Mouse (Mus musculus) heart, postnatal 0 days (tissue): ENCODE measurements around the gene 4930512M02Rik. TPM values are rescaled to one million over a fixed set of nuclear protein-coding genes. Genes with fewer than 3 reads are reported as not detected.

Experiments
- ATAC-seq: fragments of 200-750 bp; cut with Nextera tagmentation; 2 replicates; pipeline ENCODE4 v1.8.0; 2017; ENCODE audit warnings: low read depth, moderate number of reproducible peaks, moderate library complexity; ENCODE audit not compliant: insufficient read depth
- DNase-seq: peaks from one replicate; pipeline ENCODE4 v3.0.0-alpha.2; 2016; ENCODE audit warnings: low spot score
- H3K27ac ChIP-seq: fragments of 300-500 bp; sonication (generic); 2 replicates; pipeline ENCODE4 v1.5.1; 2014; ENCODE audit warnings: low read depth, mild to moderate bottlenecking
- H3K27me3 ChIP-seq: fragments of 300-500 bp; sonication (generic); 2 replicates; pipeline ENCODE4 v1.6.1; 2014; ENCODE audit warnings: low read length, mixed read lengths; ENCODE audit not compliant: control insufficient read depth, insufficient read depth
- H3K36me3 ChIP-seq: fragments of 300-500 bp; sonication (generic); replicated peaks from 2 replicates; pipeline ENCODE4 v1.6.1; 2014; ENCODE audit warnings: low read length, mixed read lengths; ENCODE audit not compliant: control insufficient read depth, insufficient read depth
- H3K4me1 ChIP-seq: fragments of 300-500 bp; sonication (generic); 2 replicates; pipeline ENCODE4 v1.6.1; 2014; ENCODE audit warnings: antibody characterized with exemption; ENCODE audit not compliant: control insufficient read depth, insufficient read depth
- H3K4me2 ChIP-seq: fragments of 300-500 bp; sonication (generic); 2 replicates; pipeline ENCODE4 v1.6.1; 2014; ENCODE audit warnings: low read depth, mild to moderate bottlenecking, low read length, moderate library complexity
- H3K4me3 ChIP-seq: fragments of 300-500 bp; sonication (generic); 2 replicates; pipeline ENCODE4 v1.5.1; 2014; ENCODE audit warnings: low read depth, low read length
- H3K9ac ChIP-seq: fragments of 300-500 bp; sonication (generic); replicated peaks from 2 replicates; pipeline ENCODE4 v1.6.1; 2014; ENCODE audit warnings: low read depth, low read length, mixed read lengths
- H3K9me3 ChIP-seq: fragments of 300-500 bp; sonication (generic); replicated peaks from 2 replicates; pipeline ENCODE4 v1.6.1; 2016; ENCODE audit warnings: low read length; ENCODE audit not compliant: control insufficient read depth
- CTCF ChIP-seq: IDR thresholded peaks from 2 replicates; pipeline ENCODE4 v1.5.1; 2016; ENCODE audit warnings: antibody characterized with exemption, control low read depth, low read depth
- EP300 ChIP-seq: IDR thresholded peaks from 2 replicates; pipeline ENCODE4 v1.6.1; 2016; ENCODE audit warnings: antibody characterized with exemption, low read depth
- WGBS: fragments of 180-500 bp; shearing (Covaris S2); extraction: QIAGEN DNeasy Blood & Tissue Kit; methylation state at CpG from one replicate; pipeline ENCODE4 v1.1.7; 2014; 5-methylcytosine and 5-hydroxymethylcytosine counted together
- polyA plus RNA-seq: library from polyadenylated mRNA; unstranded; fragments of >200 nt; fragmentation: Nextera tagmentation; extraction: Ambion mirVana; gene quantifications from 2 replicates; pipeline ENCODE4 v1.2.1, GENCODE M21; 2015
- total RNA-seq: library from RNA; depleted of rRNA; stranded (reverse); fragments of >200 nt; gene quantifications from 2 replicates; pipeline ENCODE4 v1.2.3, GENCODE M21; 2014; ENCODE audit warnings: low replicate concordance; rRNA removed

The 4930512M02Rik gene
- total and polyA plus RNA-seq, 2 experiments from 2014 or later, result not detected

- no peak for TF ChIP-seq CTCF
- H3K27me3 ChIP-seq, result no peaks in the 10 kb centered on the region
- WGBS, result 57% methylated on average over 8 of the region's 8 CpGs
- H3K4me3 ChIP-seq, result no peak overlapping the region
- no peaks in the 10 kb centered on the region for H3K36me3 ChIP-seq
- no peak overlapping the region for H3K4me2 ChIP-seq
- H3K9me3 ChIP-seq, result no peaks in the 10 kb centered on the region
- ATAC-seq, result no peak
- H3K27ac ChIP-seq, result no peak overlapping the region
- H3K4me1 ChIP-seq, result no peaks in the 10 kb centered on the region
- no peak overlapping the region for H3K9ac ChIP-seq
- no peak for DNase-seq
Measured at GRCm38 (mm10) chr11:11555563-11555962, 72.1 kb downstream of the 4930512M02Rik start.

- Histone ChIP-seq H3K27ac (no peak overlapping the region), H3K36me3 (no peaks in the 10 kb centered on the region), H3K4me2 (no peak overlapping the region), H3K9ac (no peak overlapping the region), H3K4me1 (no peaks in the 10 kb centered on the region), H3K4me3 (no peak overlapping the region), H3K27me3 (no peaks in the 10 kb centered on the region), H3K9me3 (no peaks in the 10 kb centered on the region)
- 59% methylated on average over 7 of the region's 7 CpGs for WGBS
- no peak for DNase-seq
- no peak for TF ChIP-seq CTCF
- TF ChIP-seq EP300, result no peak
- no peak for ATAC-seq
Measured at GRCm38 (mm10) chr11:11547597-11548240, 79.9 kb downstream of the 4930512M02Rik start.

GRCm38 (mm10) chr11:11546903-11547511 lies 80.6 kb downstream of the 4930512M02Rik start:
- TF ChIP-seq CTCF (no peak), EP300 (no peak)
- Histone ChIP-seq H3K4me1 (no peaks in the 10 kb centered on the region), H3K9me3 (no peaks in the 10 kb centered on the region), H3K27me3 (no peaks in the 10 kb centered on the region), H3K4me3 (no peak overlapping the region), H3K36me3 (no peaks in the 10 kb centered on the region), H3K4me2 (no peak overlapping the region), H3K27ac (no peak overlapping the region), H3K9ac (no peak overlapping the region)
- ATAC-seq, result no peak
- 56% methylated on average over 7 of the region's 7 CpGs for WGBS
- DNase-seq, result no peak

- 80% methylated on average over 3 of the region's 3 CpGs for WGBS
- Histone ChIP-seq H3K9me3 (no peaks in the 10 kb centered on the region), H3K27me3 (no peaks in the 10 kb centered on the region), H3K27ac (no peak overlapping the region), H3K36me3 (no peaks in the 10 kb centered on the region), H3K9ac (no peak overlapping the region), H3K4me3 (no peak overlapping the region), H3K4me1 (no peaks in the 10 kb centered on the region), H3K4me2 (no peak overlapping the region)
- ATAC-seq, result no peak
- DNase-seq, result no peak
- TF ChIP-seq EP300 (no peak), CTCF (no peak)
Measured at GRCm38 (mm10) chr11:11545948-11546347, 81.7 kb downstream of the 4930512M02Rik start.

Other genes starting within 250 kb of the 4930512M02Rik start
- gene Spata48, start 165.7 kb downstream of the 4930512M02Rik start, total RNA-seq, result not detected in 2 replicates
- gene Spata48, start 165.7 kb downstream of the 4930512M02Rik start, polyA plus RNA-seq, result 2.4 and 2.5 TPM in 2 replicates
- gene Zpbp, start 165.4 kb downstream of the 4930512M02Rik start, total RNA-seq, result 0.69 and 2.0 TPM in 2 replicates
- 0.59 TPM in 2 replicates for gene Zpbp, start 165.4 kb downstream of the 4930512M02Rik start, polyA plus RNA-seq
- 1.0 and 12.9 TPM in 2 replicates for gene Ikzf1, start 57.2 kb upstream of the 4930512M02Rik start, total RNA-seq
- 0.19 and 0.21 TPM in 2 replicates for gene Ikzf1, start 57.2 kb upstream of the 4930512M02Rik start, polyA plus RNA-seq
- 10.8 and 11.4 TPM in 2 replicates for gene Fignl1, start 181.1 kb upstream of the 4930512M02Rik start, total RNA-seq
- 11.6 and 12.0 TPM in 2 replicates for gene Fignl1, start 181.1 kb upstream of the 4930512M02Rik start, polyA plus RNA-seq